Mouse (Mus musculus) thymus, postnatal 36 days (tissue): ENCODE data around the gene Gps2.

ENCODE experiments used
- DNase-seq, 2 experiments: peaks; one replicate each; pipeline ENCODE4 v3.0.0; 2022; ENCODE audit warnings: mixed read lengths in 2 of 2

Gps2 gene

DNA sequence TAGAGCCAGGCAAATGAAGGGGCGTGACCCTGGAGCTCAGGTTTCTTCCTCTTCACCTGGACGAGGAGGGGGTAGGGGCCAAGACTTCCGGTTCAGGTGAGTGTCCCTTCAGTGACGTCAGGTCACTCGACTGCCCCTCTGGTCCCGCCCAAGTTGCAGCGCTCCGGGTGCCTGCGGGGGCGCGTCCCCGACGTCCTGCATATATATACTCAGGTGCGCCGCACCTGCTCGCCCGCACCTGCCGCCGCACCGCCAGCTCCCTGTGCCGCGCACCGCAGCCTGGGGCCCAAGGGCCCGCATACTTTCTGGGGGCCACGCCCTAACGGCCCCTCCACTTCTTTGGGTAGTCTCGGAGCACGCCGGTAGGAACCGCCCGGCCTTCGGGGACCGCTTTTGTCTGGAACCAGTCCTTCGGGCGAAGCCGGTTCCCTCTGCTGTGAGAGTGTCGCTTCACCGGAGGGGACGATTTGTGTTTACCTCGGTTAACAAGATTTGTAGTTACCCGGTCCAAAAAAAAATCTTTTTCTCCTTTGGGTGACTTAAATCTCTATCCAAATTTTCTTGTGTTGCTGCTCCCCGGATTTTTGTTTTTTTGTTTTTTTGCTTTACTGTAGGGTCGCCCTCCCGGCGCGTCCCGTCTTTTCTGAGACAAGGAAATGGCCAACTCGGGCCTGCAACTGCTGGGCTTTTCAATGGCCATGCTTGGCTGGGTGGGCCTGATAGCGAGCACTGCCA is 51.8 kb downstream of the Gps2 start:
- DNase-seq, result no peak
